Mouse (Mus musculus): ENCODE data around the gene Muc5b. TPM values are rescaled to one million over a fixed set of nuclear protein-coding genes. Genes with fewer than 3 reads are reported as not detected.
A peak's percentile ranks its signal among the peaks of the same experiment; 100 is the strongest.

Gene Muc5b
- polyA plus RNA-seq, 1 experiment from 2014 or later: not detected

- H3K4me1 ChIP-seq (ENCODE audit: control insufficient read depth, insufficient read depth, low read length): no peaks in the 10 kb centered on the region
- DNase-seq (ENCODE audit: low spot score) (no peak), ATAC-seq (ENCODE audit: insufficient number of reproducible peaks, low FRiP score, low TSS enrichment, low read depth) (no peak)
- no peaks in the 10 kb centered on the region for H3K9me3 ChIP-seq (ENCODE audit: control insufficient read depth, low read length)
- WGBS: 81% methylated on average over 5 of the region's 5 CpGs
- no peak overlapping the region for H3K4me3 ChIP-seq (ENCODE audit: low read depth, low read length)
- H3K9ac ChIP-seq (ENCODE audit: low read length): no peak overlapping the region
- H3K4me2 ChIP-seq (ENCODE audit: low read depth, severe bottlenecking): no peak overlapping the region
- H3K27me3 ChIP-seq (ENCODE audit: control insufficient read depth, insufficient read depth, low read length): no peaks in the 10 kb centered on the region
- no peak overlapping the region for H3K27ac ChIP-seq (replicated peaks; ENCODE audit: low read depth, low read length)
- no peaks in the 10 kb centered on the region for H3K36me3 ChIP-seq (ENCODE audit: control insufficient read depth, insufficient read depth, low read length)
These were observed 31.7 kb downstream of the Muc5b start for GRCm38 (mm10) chr7:141870553-141870952.

- Histone ChIP-seq H3K4me3 (ENCODE audit: low read depth, low read length) (no peak overlapping the region), H3K4me2 (ENCODE audit: low read depth, severe bottlenecking) (no peak overlapping the region), H3K4me1 (ENCODE audit: control insufficient read depth, insufficient read depth, low read length) (no peaks in the 10 kb centered on the region), H3K9ac (ENCODE audit: low read length) (no peak overlapping the region), H3K36me3 (ENCODE audit: control insufficient read depth, insufficient read depth, low read length) (no peaks in the 10 kb centered on the region), H3K27ac (replicated peaks; ENCODE audit: low read depth, low read length) (no peak overlapping the region), H3K9me3 (ENCODE audit: control insufficient read depth, low read length) (no peaks in the 10 kb centered on the region), H3K27me3 (ENCODE audit: control insufficient read depth, insufficient read depth, low read length) (no peaks in the 10 kb centered on the region)
- no peak for DNase-seq (ENCODE audit: low spot score)
- ATAC-seq (ENCODE audit: insufficient number of reproducible peaks, low FRiP score, low TSS enrichment, low read depth): no peak
- 91% methylated on average over 5 of the region's 5 CpGs for WGBS
These were observed 36.0 kb downstream of the Muc5b start for GRCm38 (mm10) chr7:141874891-141875290.

- Histone ChIP-seq H3K4me3 (ENCODE audit: low read depth, low read length) (no peak overlapping the region), H3K27ac (replicated peaks; ENCODE audit: low read depth, low read length) (no peak overlapping the region), H3K9me3 (ENCODE audit: control insufficient read depth, low read length) (no peaks in the 10 kb centered on the region), H3K4me2 (ENCODE audit: low read depth, severe bottlenecking) (no peak overlapping the region), H3K36me3 (ENCODE audit: control insufficient read depth, insufficient read depth, low read length) (peaks cover 8% of the 10 kb centered on the region; the same call in 1 of the 2 replicates), H3K4me1 (ENCODE audit: control insufficient read depth, insufficient read depth, low read length) (no peaks in the 10 kb centered on the region), H3K27me3 (ENCODE audit: control insufficient read depth, insufficient read depth, low read length) (no peaks in the 10 kb centered on the region), H3K9ac (ENCODE audit: low read length) (no peak overlapping the region)
- ATAC-seq (ENCODE audit: insufficient number of reproducible peaks, low FRiP score, low TSS enrichment, low read depth) (no peak), DNase-seq (ENCODE audit: low spot score) (no peak)
- 94% methylated on average over 2 of the region's 2 CpGs for WGBS
These were observed 39.9 kb downstream of the Muc5b start for GRCm38 (mm10) chr7:141878813-141879212.

GRCm38 (mm10) chr7:141892151-141892550 is 53.3 kb downstream of the Muc5b start:
- no peaks in the 10 kb centered on the region for H3K4me1 ChIP-seq (ENCODE audit: control insufficient read depth, insufficient read depth, low read length)
- no peaks in the 10 kb centered on the region for H3K9me3 ChIP-seq (ENCODE audit: control insufficient read depth, low read length)
- no peaks in the 10 kb centered on the region for H3K27me3 ChIP-seq (ENCODE audit: control insufficient read depth, insufficient read depth, low read length)
- H3K9ac ChIP-seq (ENCODE audit: low read length): no peak overlapping the region
- H3K4me2 ChIP-seq (ENCODE audit: low read depth, severe bottlenecking): no peak overlapping the region
- no peak for ATAC-seq (ENCODE audit: insufficient number of reproducible peaks, low FRiP score, low TSS enrichment, low read depth)
- WGBS: 91% methylated on average over 7 of the region's 7 CpGs
- H3K4me3 ChIP-seq (ENCODE audit: low read depth, low read length): no peak overlapping the region
- H3K36me3 ChIP-seq (ENCODE audit: control insufficient read depth, insufficient read depth, low read length): peaks cover 24% of the 10 kb centered on the region
- no peak for DNase-seq (ENCODE audit: low spot score)
- H3K27ac ChIP-seq (replicated peaks; ENCODE audit: low read depth, low read length): no peak overlapping the region

GRCm38 (mm10) chr7:141901825-141902224 is 63.0 kb downstream of the Muc5b start:
- H3K9me3 ChIP-seq (ENCODE audit: control insufficient read depth, low read length): no peaks in the 10 kb centered on the region
- WGBS: 1% methylated on average over 16 of the region's 16 CpGs
- H3K27ac ChIP-seq (replicated peaks; ENCODE audit: low read depth, low read length): no peak overlapping the region
- DNase-seq (ENCODE audit: low spot score) (no peak), ATAC-seq (ENCODE audit: insufficient number of reproducible peaks, low FRiP score, low TSS enrichment, low read depth) (peak; percentile 48; the same call in 1 of the 2 replicates)
- peaks cover 7% of the 10 kb centered on the region; the same call in 1 of the 2 replicates for H3K4me1 ChIP-seq (ENCODE audit: control insufficient read depth, insufficient read depth, low read length)
- no peaks in the 10 kb centered on the region for H3K36me3 ChIP-seq (ENCODE audit: control insufficient read depth, insufficient read depth, low read length)
- no peaks in the 10 kb centered on the region for H3K27me3 ChIP-seq (ENCODE audit: control insufficient read depth, insufficient read depth, low read length)
- peak overlapping the region; percentile 86 for H3K9ac ChIP-seq (ENCODE audit: low read length)
- H3K4me3 ChIP-seq (ENCODE audit: low read depth, low read length): peak overlapping the region; percentile 84
- peak overlapping the region; percentile 86 for H3K4me2 ChIP-seq (ENCODE audit: low read depth, severe bottlenecking)

- no peaks in the 10 kb centered on the region for H3K9me3 ChIP-seq (ENCODE audit: control insufficient read depth, low read length)
- ATAC-seq (ENCODE audit: insufficient number of reproducible peaks, low FRiP score, low TSS enrichment, low read depth) (peak; percentile 97), DNase-seq (ENCODE audit: low spot score) (peak; percentile 100)
- peak overlapping the region; percentile 86 for H3K4me2 ChIP-seq (ENCODE audit: low read depth, severe bottlenecking)
- H3K36me3 ChIP-seq (ENCODE audit: control insufficient read depth, insufficient read depth, low read length): no peaks in the 10 kb centered on the region
- H3K9ac ChIP-seq (ENCODE audit: low read length): peak overlapping the region; percentile 86
- no peak overlapping the region for H3K27ac ChIP-seq (replicated peaks; ENCODE audit: low read depth, low read length)
- WGBS: 0% methylated on average over 42 of the region's 44 CpGs
- H3K4me1 ChIP-seq (ENCODE audit: control insufficient read depth, insufficient read depth, low read length): peaks cover 7% of the 10 kb centered on the region; the same call in 1 of the 2 replicates
- no peaks in the 10 kb centered on the region for H3K27me3 ChIP-seq (ENCODE audit: control insufficient read depth, insufficient read depth, low read length)
- H3K4me3 ChIP-seq (ENCODE audit: low read depth, low read length): peak overlapping the region; percentile 84
These were observed 63.4 kb downstream of the Muc5b start for GRCm38 (mm10) chr7:141902269-141902729.

GRCm38 (mm10) chr7:141902791-141903190 is 63.9 kb downstream of the Muc5b start:
- Histone ChIP-seq H3K9ac (ENCODE audit: low read length) (peak overlapping the region; percentile 61; the same call in 1 of the 2 replicates), H3K4me3 (ENCODE audit: low read depth, low read length) (peak overlapping the region; percentile 84), H3K9me3 (ENCODE audit: control insufficient read depth, low read length) (no peaks in the 10 kb centered on the region), H3K4me2 (ENCODE audit: low read depth, severe bottlenecking) (peak overlapping the region; percentile 53), H3K4me1 (ENCODE audit: control insufficient read depth, insufficient read depth, low read length) (peaks cover 7% of the 10 kb centered on the region; the same call in 1 of the 2 replicates), H3K27me3 (ENCODE audit: control insufficient read depth, insufficient read depth, low read length) (no peaks in the 10 kb centered on the region), H3K27ac (replicated peaks; ENCODE audit: low read depth, low read length) (no peak overlapping the region), H3K36me3 (ENCODE audit: control insufficient read depth, insufficient read depth, low read length) (no peaks in the 10 kb centered on the region)
- ATAC-seq (ENCODE audit: insufficient number of reproducible peaks, low FRiP score, low TSS enrichment, low read depth) (no peak), DNase-seq (ENCODE audit: low spot score) (no peak)
- WGBS: 64% methylated on average over 4 of the region's 4 CpGs

- no peaks in the 10 kb centered on the region for H3K4me1 ChIP-seq (ENCODE audit: control insufficient read depth, insufficient read depth, low read length)
- H3K4me2 ChIP-seq (ENCODE audit: low read depth, severe bottlenecking): no peak overlapping the region
- ATAC-seq (ENCODE audit: insufficient number of reproducible peaks, low FRiP score, low TSS enrichment, low read depth) (no peak), DNase-seq (ENCODE audit: low spot score) (no peak)
- H3K36me3 ChIP-seq (ENCODE audit: control insufficient read depth, insufficient read depth, low read length): no peaks in the 10 kb centered on the region
- 80% methylated on average over 6 of the region's 6 CpGs for WGBS
- no peak overlapping the region for H3K27ac ChIP-seq (replicated peaks; ENCODE audit: low read depth, low read length)
- H3K9me3 ChIP-seq (ENCODE audit: control insufficient read depth, low read length): no peaks in the 10 kb centered on the region
- no peak overlapping the region for H3K4me3 ChIP-seq (ENCODE audit: low read depth, low read length)
- no peaks in the 10 kb centered on the region for H3K27me3 ChIP-seq (ENCODE audit: control insufficient read depth, insufficient read depth, low read length)
- H3K9ac ChIP-seq (ENCODE audit: low read length): no peak overlapping the region
These were observed 69.7 kb downstream of the Muc5b start for GRCm38 (mm10) chr7:141908591-141908990.

GRCm38 (mm10) chr7:141911305-141911704 is 72.4 kb downstream of the Muc5b start:
- no peaks in the 10 kb centered on the region for H3K36me3 ChIP-seq (ENCODE audit: control insufficient read depth, insufficient read depth, low read length)
- DNase-seq (ENCODE audit: low spot score): no peak
- ATAC-seq (ENCODE audit: insufficient number of reproducible peaks, low FRiP score, low TSS enrichment, low read depth): no peak
- H3K27ac ChIP-seq (replicated peaks; ENCODE audit: low read depth, low read length): no peak overlapping the region
- WGBS: 50% methylated on average over 3 of the region's 3 CpGs
- H3K9me3 ChIP-seq (ENCODE audit: control insufficient read depth, low read length): no peaks in the 10 kb centered on the region
- H3K9ac ChIP-seq (ENCODE audit: low read length): no peak overlapping the region
- no peaks in the 10 kb centered on the region for H3K4me1 ChIP-seq (ENCODE audit: control insufficient read depth, insufficient read depth, low read length)
- no peak overlapping the region for H3K4me3 ChIP-seq (ENCODE audit: low read depth, low read length)
- no peaks in the 10 kb centered on the region for H3K27me3 ChIP-seq (ENCODE audit: control insufficient read depth, insufficient read depth, low read length)
- H3K4me2 ChIP-seq (ENCODE audit: low read depth, severe bottlenecking): no peak overlapping the region
